Mouse (Mus musculus) CD4-positive, CD25-positive, alpha-beta regulatory T cell, adult 4 months (primary cell): ENCODE measurements around the gene Coro2b. TPM values are rescaled to one million over a fixed set of nuclear protein-coding genes. Genes with fewer than 3 reads are reported as not detected.

Experiments
- ATAC-seq: one replicate; pipeline ENCODE4 v1.8.0; 2017
- polyA plus RNA-seq, 2 experiments: library from polyadenylated mRNA; unstranded; fragments of 100-300 nt; shearing (Covaris generic); gene quantifications; one replicate each; pipeline ENCODE4 v1.2.1; 2017

Gene Coro2b
- polyA plus RNA-seq, 2 experiments from 2014 or later = 2.7 to 3.6 TPM

- no peak for ATAC-seq
Observed at GRCm38 (mm10) chr9:62509617-62510016, 27.2 kb downstream of the Coro2b start.

- ATAC-seq = no peak
Observed at GRCm38 (mm10) chr9:62508740-62509524, 27.9 kb downstream of the Coro2b start.

GRCm38 (mm10) chr9:62506467-62507067 lies 30.3 kb downstream of the Coro2b start:
- ATAC-seq = no peak

- ATAC-seq = no peak
Observed at GRCm38 (mm10) chr9:62504129-62504528, 32.7 kb downstream of the Coro2b start.

- no peak for ATAC-seq
Observed at GRCm38 (mm10) chr9:62502361-62502760, 34.5 kb downstream of the Coro2b start.

GRCm38 (mm10) chr9:62501566-62501965 lies 35.3 kb downstream of the Coro2b start:
- ATAC-seq = no peak

GRCm38 (mm10) chr9:62500007-62500406 lies 36.8 kb downstream of the Coro2b start:
- no peak for ATAC-seq

GRCm38 (mm10) chr9:62498945-62499344 lies 37.9 kb downstream of the Coro2b start:
- no peak for ATAC-seq

- peak; percentile 47 for ATAC-seq
Observed at GRCm38 (mm10) chr9:62497135-62498092, 39.4 kb downstream of the Coro2b start.

GRCm38 (mm10) chr9:62492306-62492990 lies 44.4 kb downstream of the Coro2b start:
- ATAC-seq = peak; percentile 24

- no peak for ATAC-seq
Observed at GRCm38 (mm10) chr9:62491611-62492010, 45.2 kb downstream of the Coro2b start.

- no peak for ATAC-seq
Observed at GRCm38 (mm10) chr9:62491104-62491503, 45.7 kb downstream of the Coro2b start.

GRCm38 (mm10) chr9:62484107-62484506 lies 52.7 kb downstream of the Coro2b start:
- ATAC-seq = no peak

GRCm38 (mm10) chr9:62482788-62483187 lies 54.1 kb downstream of the Coro2b start:
- no peak for ATAC-seq

- no peak for ATAC-seq
Observed at GRCm38 (mm10) chr9:62480898-62481642, 55.8 kb downstream of the Coro2b start.

GRCm38 (mm10) chr9:62480149-62480548 lies 56.7 kb downstream of the Coro2b start:
- no peak for ATAC-seq

GRCm38 (mm10) chr9:62476782-62477487 lies 59.9 kb downstream of the Coro2b start:
- no peak for ATAC-seq

- ATAC-seq = no peak
Observed at GRCm38 (mm10) chr9:62474206-62474605, 62.6 kb downstream of the Coro2b start.

GRCm38 (mm10) chr9:62471541-62472189 lies 65.2 kb downstream of the Coro2b start:
- ATAC-seq = no peak

- no peak for ATAC-seq
Observed at GRCm38 (mm10) chr9:62471041-62471440, 65.8 kb downstream of the Coro2b start.
